Mouse (Mus musculus) ES-E14 (cell line): Measurements from ENCODE around the gene Il4i1. TPM values are rescaled to one million over a fixed set of nuclear protein-coding genes. Genes with fewer than 3 reads are reported as not detected.

Experiments
- DNase-seq: peaks from one replicate; pipeline ENCODE4 v3.0.0-alpha.2; 2013; ENCODE audit warnings: low read depth, low spot score
- H3K27ac ChIP-seq: 2 replicates; pipeline ENCODE4 v1.5.1; 2012; ENCODE audit warnings: low read depth, mild to moderate bottlenecking, low read length, moderate library complexity, mixed read lengths; ENCODE audit not compliant: poor library complexity, insufficient read depth, severe bottlenecking
- H3K36me3 ChIP-seq: 2 replicates; pipeline ENCODE4 v1.6.1; 2012; ENCODE audit warnings: mild to moderate bottlenecking, low read length, moderate library complexity, mixed read lengths; ENCODE audit not compliant: control insufficient read depth, poor library complexity, insufficient read depth, severe bottlenecking
- H3K4me1 ChIP-seq, 2 experiments: fragments of 150-350 bp in 1 of 2; sonication (generic) in 1 of 2; 2 replicates each; pipeline ENCODE4 v1.6.1; 2012; ENCODE audit warnings: low read length in 2 of 2, mild to moderate bottlenecking in 1 of 2, mixed read lengths in 1 of 2; ENCODE audit not compliant: control insufficient read depth in 2 of 2, insufficient read depth in 2 of 2, poor library complexity in 1 of 2
- H3K4me3 ChIP-seq, 2 experiments: fragments of 150-350 bp in 1 of 2; sonication (generic) in 1 of 2; 2 replicates each; pipeline ENCODE4 v1.5.1; 2012; ENCODE audit warnings: low read length in 2 of 2, low read depth in 1 of 2, mild to moderate bottlenecking in 1 of 2, mixed read lengths in 1 of 2; ENCODE audit not compliant: insufficient read depth in 1 of 2, poor library complexity in 1 of 2, severe bottlenecking in 1 of 2
- H3K9ac ChIP-seq: 2 replicates; pipeline ENCODE4 v1.6.1; 2012; ENCODE audit warnings: low read depth, mild to moderate bottlenecking, low read length, mixed read lengths; ENCODE audit not compliant: poor library complexity, insufficient read depth, severe bottlenecking
- H3K9me3 ChIP-seq: fragments of 150-350 bp; sonication (generic); 2 replicates; pipeline ENCODE4 v1.6.1; 2012; ENCODE audit warnings: low read depth, mild to moderate bottlenecking, low read length; ENCODE audit not compliant: control insufficient read depth, insufficient read depth
- CHD2 ChIP-seq: IDR thresholded peaks from 2 replicates; pipeline ENCODE4 v1.6.1; 2014; ENCODE audit warnings: mild to moderate bottlenecking, low read depth, low read length, inconsistent platforms
- HCFC1 ChIP-seq: IDR thresholded peaks from 2 replicates; pipeline ENCODE4 v1.6.1; 2012; ENCODE audit warnings: low read length, inconsistent platforms, borderline replicate concordance; ENCODE audit not compliant: insufficient read depth
- MAFK ChIP-seq: IDR thresholded peaks from 2 replicates; pipeline ENCODE4 v1.6.1; 2014; ENCODE audit warnings: mild to moderate bottlenecking, low read depth, low read length, inconsistent platforms; ENCODE audit not compliant: insufficient read depth
- ZC3H11A ChIP-seq: IDR thresholded peaks from 2 replicates; pipeline ENCODE4 v1.6.1; 2012; ENCODE audit warnings: low read depth, mild to moderate bottlenecking, inconsistent platforms, low read length, borderline replicate concordance
- ZNF384 ChIP-seq: IDR thresholded peaks from 2 replicates; pipeline ENCODE4 v1.6.1; 2012; ENCODE audit warnings: low read depth, low read length, inconsistent platforms
- in situ Hi-C, 2 experiments: fragments of 600-800 bp; cut with MboI; formaldehyde crosslinking; loops; one replicate each; pipeline ENCODE4 v1.15.1; 2025; ENCODE audit warnings: low sequenced_read_pairs in 2 of 2, inconsistent platforms in 1 of 2; ENCODE audit not compliant: unreplicated experiment in 2 of 2
- total RNA-seq: library from RNA; depleted of rRNA; stranded (reverse); fragments of 300-350 nt; gene quantifications from 2 replicates; pipeline ENCODE4 v1.2.3, GENCODE M21; 2012

Il4i1 gene
- total RNA-seq, 1 experiment = 4.8 TPM

DNA sequence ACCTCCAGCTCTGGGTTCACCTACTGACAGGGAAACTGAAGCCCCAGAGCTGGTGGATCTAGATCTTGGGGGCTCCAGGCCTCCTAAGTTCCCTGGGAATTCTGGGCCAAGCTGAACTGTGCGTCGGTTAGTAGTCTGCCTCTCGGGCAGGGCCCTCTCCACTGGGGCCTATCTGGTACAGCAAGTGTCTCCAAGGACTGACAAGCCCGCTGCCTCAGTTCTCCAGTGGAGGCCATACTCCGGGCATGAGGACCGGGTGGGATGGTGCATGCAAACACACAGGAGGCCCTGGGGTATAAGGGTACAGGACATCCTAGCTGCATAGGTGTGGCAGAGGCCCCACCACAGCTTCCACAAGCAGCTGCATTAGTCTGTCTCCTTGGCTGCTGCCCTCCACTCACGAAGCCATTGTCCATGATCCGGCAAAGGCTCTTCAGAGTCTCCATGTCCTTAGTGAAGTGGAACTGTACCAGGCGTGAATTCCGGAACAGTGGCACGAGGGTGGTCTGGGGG, 47.9 kb downstream of the Il4i1 start:
- no peak overlapping the region for H3K27ac ChIP-seq
- H3K4me1 ChIP-seq = peaks cover 0 to 23% of the 10 kb centered on the region in 2 experiments; a peak in 2 of 4 replicates
- H3K4me3 ChIP-seq = no peak overlapping the region
- no peak for DNase-seq
- no peaks in the 10 kb centered on the region for H3K9me3 ChIP-seq
- in situ Hi-C loops = no loop called here
- no peak for TF ChIP-seq HCFC1
- no peak for TF ChIP-seq ZC3H11A
- no peak for TF ChIP-seq MAFK
- no peak for TF ChIP-seq ZNF384
- no peak for TF ChIP-seq CHD2
- H3K36me3 ChIP-seq = peaks cover 45% of the 10 kb centered on the region
- H3K9ac ChIP-seq = no peak overlapping the region

GRCm38 (mm10) chr7:44864595-44865542, 48.7 kb downstream of the Il4i1 start:
- H3K27ac ChIP-seq = no peak overlapping the region
- no peak for DNase-seq
- in situ Hi-C loops = no loop called here
- H3K36me3 ChIP-seq = peaks cover 45% of the 10 kb centered on the region
- no peaks in the 10 kb centered on the region for H3K9me3 ChIP-seq
- H3K9ac ChIP-seq = no peak overlapping the region
- TF ChIP-seq HCFC1 = no peak
- peaks cover 0 to 23% of the 10 kb centered on the region in 2 experiments; a peak in 2 of 4 replicates for H3K4me1 ChIP-seq
- no peak overlapping the region for H3K4me3 ChIP-seq

DNA sequence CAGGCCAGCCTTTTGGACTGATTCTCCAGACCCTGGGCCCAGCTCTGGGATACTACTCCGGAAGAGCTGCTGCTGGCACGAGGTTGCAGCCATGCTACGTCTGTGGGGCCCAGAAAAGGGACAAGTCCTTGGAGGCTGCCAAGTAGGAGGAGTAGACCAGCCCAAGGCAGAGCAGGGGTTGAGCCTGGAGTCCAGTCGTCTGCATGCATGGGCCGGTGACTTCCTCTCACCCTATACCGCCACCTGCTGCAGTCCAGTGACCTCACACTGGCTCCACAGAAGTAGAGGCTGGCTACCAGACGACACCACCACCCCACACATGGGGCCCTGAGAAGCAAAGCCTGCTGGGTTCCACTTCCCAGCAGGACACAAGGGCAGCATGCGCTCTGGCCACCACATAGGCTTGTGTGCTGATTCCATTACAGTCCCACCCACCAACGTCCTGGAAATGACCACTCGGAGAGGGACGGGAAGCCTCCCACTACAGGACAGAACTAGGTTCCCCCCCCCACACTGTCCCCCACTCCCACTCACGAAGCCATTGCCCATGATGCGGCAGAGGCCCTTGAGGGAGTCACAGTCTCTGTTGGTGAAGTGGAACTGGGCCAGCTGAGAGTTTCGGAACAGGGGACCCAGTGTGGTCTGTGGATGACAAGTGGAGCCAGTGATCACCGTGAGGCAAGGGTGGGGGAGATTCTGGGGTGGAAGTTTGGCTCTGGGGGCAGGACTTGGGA, 50.3 kb downstream of the Il4i1 start:
- no peak for DNase-seq
- H3K9ac ChIP-seq = no peak overlapping the region
- H3K27ac ChIP-seq = no peak overlapping the region
- peaks cover 43% of the 10 kb centered on the region for H3K36me3 ChIP-seq
- H3K4me1 ChIP-seq = peaks cover 0 to 19% of the 10 kb centered on the region in 2 experiments; a peak in 2 of 4 replicates
- no peak overlapping the region for H3K4me3 ChIP-seq
- TF ChIP-seq ZC3H11A (no peak), CHD2 (no peak), HCFC1 (no peak), MAFK (no peak), ZNF384 (no peak)
- in situ Hi-C loops = no loop called here
- H3K9me3 ChIP-seq = no peaks in the 10 kb centered on the region

DNA sequence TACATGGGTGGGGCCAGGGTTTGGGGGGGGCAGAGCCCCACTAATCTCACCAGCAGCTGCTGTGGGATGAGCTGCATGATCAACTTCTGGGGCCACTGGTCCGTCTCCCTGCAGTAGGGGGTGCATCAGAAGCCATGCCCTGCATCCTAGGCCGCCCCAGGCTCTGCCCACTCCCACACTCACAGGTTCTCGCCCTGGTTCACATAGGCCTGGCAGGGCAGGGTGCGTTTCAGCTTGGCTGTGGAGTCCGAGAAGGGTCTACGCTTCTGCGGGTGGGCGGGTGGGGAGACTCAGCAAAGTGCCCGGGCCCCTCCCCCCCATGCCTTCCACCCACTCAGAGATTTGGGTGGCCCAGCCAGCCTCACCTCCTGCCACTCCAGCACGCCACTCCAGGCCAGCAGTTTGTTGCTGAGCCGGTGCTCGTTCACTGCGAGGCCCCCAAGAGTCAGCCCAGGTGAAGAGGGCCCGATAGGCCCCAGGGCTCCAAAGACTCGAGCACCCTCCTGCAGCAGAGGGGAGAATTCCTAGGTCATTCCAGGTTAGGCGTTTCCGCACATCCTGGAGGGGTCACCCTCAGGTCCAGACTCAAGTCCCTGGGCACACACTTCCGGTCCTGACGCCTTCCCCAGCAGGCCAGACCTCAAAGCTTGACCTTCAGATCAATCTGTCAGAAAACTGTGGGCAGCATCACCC, 51.0 kb downstream of the Il4i1 start:
- H3K36me3 ChIP-seq = peaks cover 37% of the 10 kb centered on the region

More for the DNA sequence above, 51.0 kb downstream of the Il4i1 start:
- H3K9ac ChIP-seq = no peak overlapping the region
- peaks cover 0 to 19% of the 10 kb centered on the region in 2 experiments; a peak in 2 of 4 replicates for H3K4me1 ChIP-seq
- no peak overlapping the region for H3K27ac ChIP-seq
- DNase-seq = no peak
- no peaks in the 10 kb centered on the region for H3K9me3 ChIP-seq
- TF ChIP-seq HCFC1 (no peak), CHD2 (no peak), ZC3H11A (no peak), ZNF384 (no peak), MAFK (no peak)
- H3K4me3 ChIP-seq = no peak overlapping the region
- in situ Hi-C loops = no loop called here
